Mouse (Mus musculus) lung, postnatal 0 days (tissue): ENCODE data around the gene Kcnj9. TPM values are rescaled to one million over a fixed set of nuclear protein-coding genes. Genes with fewer than 3 reads are reported as not detected.
A peak's percentile ranks its signal among the peaks of the same experiment; 100 is the strongest.

Experiments
- ATAC-seq: fragments of 200-750 bp; cut with Nextera tagmentation; 2 replicates; pipeline ENCODE4 v1.8.0; 2017; ENCODE audit warnings: moderate library complexity
- DNase-seq: peaks from one replicate; pipeline ENCODE4 v3.0.0-alpha.2; 2016; ENCODE audit warnings: low spot score
- H3K27ac ChIP-seq: fragments of 300-500 bp; sonication (generic); 2 replicates; pipeline ENCODE4 v1.5.1; 2014; ENCODE audit warnings: antibody characterized with exemption, mild to moderate bottlenecking, low read length, mixed read lengths
- H3K27me3 ChIP-seq: fragments of 300-500 bp; sonication (generic); replicated peaks from 2 replicates; pipeline ENCODE4 v1.6.1; 2014; ENCODE audit warnings: low read length, mixed read lengths; ENCODE audit not compliant: insufficient read depth
- H3K36me3 ChIP-seq: fragments of 300-500 bp; sonication (generic); 2 replicates; pipeline ENCODE4 v1.6.1; 2014; ENCODE audit warnings: low read length, mixed read lengths; ENCODE audit not compliant: insufficient read depth
- H3K4me1 ChIP-seq: fragments of 300-500 bp; sonication (generic); 2 replicates; pipeline ENCODE4 v1.6.1; 2014; ENCODE audit warnings: antibody characterized with exemption, low read depth, low read length, mixed read lengths; ENCODE audit not compliant: insufficient read depth
- H3K4me2 ChIP-seq: fragments of 300-500 bp; sonication (generic); replicated peaks from 2 replicates; pipeline ENCODE4 v1.6.1; 2014; ENCODE audit warnings: low read depth, mild to moderate bottlenecking, low read length, moderate library complexity, mixed read lengths
- H3K4me3 ChIP-seq: fragments of 300-500 bp; sonication (generic); 2 replicates; pipeline ENCODE4 v1.5.1; 2014; ENCODE audit warnings: low read depth, low read length
- H3K9ac ChIP-seq: fragments of 300-500 bp; sonication (generic); replicated peaks from 2 replicates; pipeline ENCODE4 v1.6.1; 2014; ENCODE audit warnings: low read depth, mild to moderate bottlenecking
- H3K9me3 ChIP-seq: fragments of 300-500 bp; sonication (generic); 2 replicates; pipeline ENCODE4 v1.6.1; 2016; ENCODE audit warnings: low read length, mixed read lengths
- CTCF ChIP-seq: IDR thresholded peaks from 2 replicates; pipeline ENCODE4 v1.5.1; 2016; ENCODE audit warnings: antibody characterized with exemption, mild to moderate bottlenecking
- EP300 ChIP-seq: IDR thresholded peaks from 2 replicates; pipeline ENCODE4 v1.6.1; 2016; ENCODE audit warnings: antibody characterized with exemption, mild to moderate bottlenecking, control low read depth
- WGBS: fragments of 180-500 bp; shearing (Covaris S2); extraction: QIAGEN DNeasy Blood & Tissue Kit; methylation state at CpG from one replicate; pipeline ENCODE4 v1.1.7; 2014; 5-methylcytosine and 5-hydroxymethylcytosine counted together
- polyA plus RNA-seq: library from polyadenylated mRNA; unstranded; fragments of >200 nt; fragmentation: Nextera tagmentation; extraction: Ambion mirVana; gene quantifications from 2 replicates; pipeline ENCODE4 v1.2.1, GENCODE M21; 2015

Kcnj9 gene
- polyA plus RNA-seq, 1 experiment from 2014 or later, result not detected

GRCm38 (mm10) chr1:172273386-172273785 is 55.7 kb downstream of the Kcnj9 start:
- H3K9me3 ChIP-seq, result no peaks in the 10 kb centered on the region
- H3K27ac ChIP-seq, result no peak overlapping the region
- H3K27me3 ChIP-seq, result no peaks in the 10 kb centered on the region
- H3K9ac ChIP-seq, result no peak overlapping the region
- no peaks in the 10 kb centered on the region for H3K36me3 ChIP-seq
- no peaks in the 10 kb centered on the region for H3K4me1 ChIP-seq
- H3K4me3 ChIP-seq, result no peak overlapping the region
- peak; percentile 12 for DNase-seq
- no peak for ATAC-seq
- TF ChIP-seq EP300 (no peak), CTCF (no peak)
- H3K4me2 ChIP-seq, result no peak overlapping the region
- WGBS, result 85% methylated on average over 6 of the region's 6 CpGs

- WGBS, result 53% methylated on average over 10 of the region's 10 CpGs
- no peak overlapping the region for H3K4me3 ChIP-seq
- ATAC-seq (no peak), DNase-seq (no peak)
- H3K9me3 ChIP-seq, result no peaks in the 10 kb centered on the region
- no peaks in the 10 kb centered on the region for H3K4me1 ChIP-seq
- no peaks in the 10 kb centered on the region for H3K27me3 ChIP-seq
- no peaks in the 10 kb centered on the region for H3K36me3 ChIP-seq
- H3K9ac ChIP-seq, result no peak overlapping the region
- H3K27ac ChIP-seq, result no peak overlapping the region
- TF ChIP-seq EP300 (no peak), CTCF (no peak)
- no peak overlapping the region for H3K4me2 ChIP-seq
These were observed 57.4 kb downstream of the Kcnj9 start for GRCm38 (mm10) chr1:172271765-172272164.

GRCm38 (mm10) chr1:172271208-172271607 is 57.9 kb downstream of the Kcnj9 start:
- Histone ChIP-seq H3K9me3 (no peaks in the 10 kb centered on the region), H3K27ac (no peak overlapping the region), H3K27me3 (no peaks in the 10 kb centered on the region), H3K36me3 (no peaks in the 10 kb centered on the region), H3K9ac (no peak overlapping the region), H3K4me2 (no peak overlapping the region), H3K4me1 (no peaks in the 10 kb centered on the region), H3K4me3 (no peak overlapping the region)
- 78% methylated on average over 3 of the region's 3 CpGs for WGBS
- no peak for DNase-seq
- ATAC-seq, result no peak
- TF ChIP-seq EP300, result no peak
- TF ChIP-seq CTCF, result no peak

Other genes starting within 250 kb of the Kcnj9 start
- gene Copa, start 246.8 kb downstream of the Kcnj9 start, polyA plus RNA-seq, result 99.1 and 111 TPM in 2 replicates
- 103 and 108 TPM in 2 replicates for gene Ncstn, start 246.5 kb downstream of the Kcnj9 start, polyA plus RNA-seq
- 74.5 and 74.9 TPM in 2 replicates for gene Pex19, start 202.6 kb downstream of the Kcnj9 start, polyA plus RNA-seq
- gene Dcaf8, start 181.2 kb downstream of the Kcnj9 start, polyA plus RNA-seq, result 93.7 and 96.6 TPM in 2 replicates
- gene Pea15a, start 122.5 kb downstream of the Kcnj9 start, polyA plus RNA-seq, result 114 and 118 TPM in 2 replicates
- gene Casq1, start 109.5 kb downstream of the Kcnj9 start, polyA plus RNA-seq, result 2.5 TPM in 2 replicates
- gene Atp1a4, start 70.9 kb downstream of the Kcnj9 start, polyA plus RNA-seq, result 0.04 and 0.05 TPM in 2 replicates
- gene Igsf8, start 67.7 kb downstream of the Kcnj9 start, polyA plus RNA-seq, result 30.0 and 32.4 TPM in 2 replicates
- 15.3 and 17.0 TPM in 2 replicates for gene Atp1a2, start 31.3 kb downstream of the Kcnj9 start, polyA plus RNA-seq
- gene Kcnj10, start 11.9 kb upstream of the Kcnj9 start, polyA plus RNA-seq, result 0.04 TPM in 2 replicates
- 3.5 and 3.9 TPM in 2 replicates for gene Pigm, start 47.2 kb upstream of the Kcnj9 start, polyA plus RNA-seq
- 4.7 and 5.3 TPM in 2 replicates for gene Slamf9, start 146.0 kb upstream of the Kcnj9 start, polyA plus RNA-seq
- gene Igsf9, start 152.5 kb upstream of the Kcnj9 start, polyA plus RNA-seq, result 1.1 and 1.3 TPM in 2 replicates
- gene Tagln2, start 170.7 kb upstream of the Kcnj9 start, polyA plus RNA-seq, result 739 and 823 TPM in 2 replicates
- gene Cfap45, start 191.5 kb upstream of the Kcnj9 start, polyA plus RNA-seq, result 12.2 and 13.1 TPM in 2 replicates
- 0.39 and 0.44 TPM in 2 replicates for gene Vsig8, start 226.6 kb upstream of the Kcnj9 start, polyA plus RNA-seq